Mouse (Mus musculus): ENCODE results near the gene Fbxl17.

DNA sequence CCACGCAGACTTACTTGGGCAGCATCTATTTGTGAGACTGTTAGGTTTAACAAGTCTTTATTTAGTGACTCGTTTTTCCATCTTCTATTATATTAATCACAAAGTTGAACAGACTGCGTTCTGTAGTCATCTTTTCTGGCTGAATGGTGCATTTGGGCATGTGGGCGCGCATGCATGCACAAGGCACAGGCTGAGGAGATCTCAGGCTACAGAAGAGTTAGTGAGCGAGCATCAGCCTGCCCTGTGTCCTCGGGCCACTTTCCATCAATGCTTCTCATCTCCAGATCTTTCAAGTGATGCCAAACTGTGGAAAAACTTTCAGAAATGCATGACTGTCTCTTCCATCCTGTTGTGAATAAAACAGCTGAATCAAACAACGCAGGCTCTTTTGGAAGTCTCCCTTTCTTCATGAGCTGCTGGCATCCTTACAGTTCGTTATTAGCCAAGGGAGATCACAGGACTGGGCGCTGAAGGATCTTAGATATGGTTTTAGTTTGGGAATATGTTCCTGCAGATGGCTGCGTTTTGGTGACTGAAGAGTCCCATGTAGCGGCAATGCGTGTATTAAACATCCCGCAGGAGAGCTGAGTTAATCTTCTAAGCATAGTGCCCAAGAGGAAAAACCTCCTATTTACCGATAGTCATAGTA is 442.0 kb downstream of the Fbxl17 start:
- TF ChIP-seq EP300 (IDR thresholded peaks at IDR 0.05; ENCODE audit: low read depth) (no peak), CTCF (IDR thresholded peaks at IDR 0.05; ENCODE audit: low read depth) (no peak)
